Mouse (Mus musculus): ENCODE measurements at regions not wholly inside any gene's neighbourhood (a gene's known extent, or its start where the extent isn't known, plus 50 kb on each side); places are given as distances from the start of the nearest gene placed in this dataset.

DNA sequence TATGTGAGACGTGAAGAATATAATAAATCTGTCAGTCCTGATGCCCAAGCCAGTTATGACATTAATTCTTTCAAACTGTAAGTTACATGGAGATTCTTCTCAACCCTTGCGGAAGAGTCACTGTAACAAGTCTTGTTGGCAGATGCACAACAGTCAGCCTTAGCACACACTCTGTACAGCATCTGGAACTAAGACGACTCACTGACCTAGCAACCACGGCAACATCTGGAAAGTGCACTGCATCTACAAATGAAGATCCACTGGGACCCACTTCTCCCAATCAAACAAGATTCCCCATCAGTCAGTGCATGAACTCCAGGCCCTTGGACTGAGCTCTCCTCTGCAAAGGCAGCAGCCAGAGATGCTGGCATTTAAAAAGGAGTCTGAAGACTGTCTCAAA lies 620.2 kb downstream of the Basp1 start:
- TF ChIP-seq CTCF (IDR thresholded peaks at IDR 0.05; ENCODE audit: low read depth, low read length) (no peak), EP300 (IDR thresholded peaks at IDR 0.05; ENCODE audit: insufficient read depth, low read depth, low read length) (no peak), POLR2A (IDR thresholded peaks at IDR 0.05; ENCODE audit: insufficient read depth, low read length) (no peak)

Measured in ES-Bruce4 (cell line).